Mouse (Mus musculus): ENCODE results near the gene Ppp2r5e.

Gene Ppp2r5e

GRCm38 (mm10) chr12:75536566-75536965 lies 59.5 kb downstream of the Ppp2r5e start:
- DNase-seq: no peak

DNA sequence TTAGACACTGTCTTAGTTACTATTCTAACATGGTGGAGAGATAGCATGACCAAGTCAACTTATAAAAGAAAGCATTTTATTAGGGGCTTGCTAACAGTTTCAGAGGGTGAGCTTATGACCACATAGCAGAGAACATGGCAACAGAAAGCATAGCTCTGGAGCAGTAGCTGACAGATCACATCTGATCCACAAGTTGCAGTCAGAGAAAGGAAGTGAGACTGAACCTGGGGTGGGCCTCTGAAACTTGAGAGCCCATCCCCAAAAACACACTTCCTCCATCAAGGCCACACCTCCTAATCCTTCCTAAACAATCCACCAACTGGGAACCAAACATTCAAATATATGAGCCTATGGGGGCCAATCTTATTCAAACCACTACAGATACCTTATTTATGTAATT lies 62.9 kb downstream of the Ppp2r5e start:
- no peak for DNase-seq

DNA sequence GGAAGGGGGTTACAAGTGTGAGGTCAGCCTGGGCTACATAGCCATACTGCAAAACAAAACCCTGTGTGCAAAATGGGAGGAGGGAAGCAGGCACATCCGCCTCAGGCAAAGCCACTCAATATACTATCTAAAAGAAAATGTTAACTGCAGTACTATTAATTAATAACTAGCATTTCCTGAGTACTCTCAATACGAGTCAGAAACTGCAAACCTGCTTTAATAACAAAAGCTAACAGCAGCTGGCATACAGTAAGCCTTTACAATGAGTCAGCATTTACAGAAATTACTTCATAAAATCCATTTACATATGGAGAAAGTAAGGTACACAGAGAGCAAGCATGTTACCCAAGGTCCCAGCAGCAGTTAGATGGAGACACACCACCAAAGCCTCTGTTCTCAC lies 64.2 kb downstream of the Ppp2r5e start:
- DNase-seq: peak; percentile 35 to 39

- peak in 1 of 2 experiments; percentile 60 for DNase-seq
Measured at GRCm38 (mm10) chr12:75528857-75529808, 66.9 kb downstream of the Ppp2r5e start.

GRCm38 (mm10) chr12:75528300-75528699 lies 67.7 kb downstream of the Ppp2r5e start:
- no peak for DNase-seq

DNA sequence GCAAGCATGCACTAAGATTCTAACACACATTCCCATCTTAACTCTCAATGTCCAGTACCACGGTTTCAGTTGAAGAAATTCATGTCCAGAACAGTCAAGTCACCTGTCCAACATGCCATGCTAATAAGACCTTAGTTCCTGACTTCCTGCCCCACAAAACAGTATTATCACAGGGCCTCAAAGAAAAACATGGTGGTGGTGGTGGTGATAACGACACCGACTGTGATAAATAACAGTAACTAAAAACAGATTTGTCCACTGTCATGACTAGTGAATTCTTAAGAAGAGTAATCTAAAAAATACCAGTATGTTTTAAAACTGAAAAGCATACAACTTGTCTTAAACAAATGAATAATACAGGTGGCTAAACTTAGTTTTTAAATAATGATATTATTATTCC lies 71.8 kb downstream of the Ppp2r5e start:
- DNase-seq: no peak

DNA sequence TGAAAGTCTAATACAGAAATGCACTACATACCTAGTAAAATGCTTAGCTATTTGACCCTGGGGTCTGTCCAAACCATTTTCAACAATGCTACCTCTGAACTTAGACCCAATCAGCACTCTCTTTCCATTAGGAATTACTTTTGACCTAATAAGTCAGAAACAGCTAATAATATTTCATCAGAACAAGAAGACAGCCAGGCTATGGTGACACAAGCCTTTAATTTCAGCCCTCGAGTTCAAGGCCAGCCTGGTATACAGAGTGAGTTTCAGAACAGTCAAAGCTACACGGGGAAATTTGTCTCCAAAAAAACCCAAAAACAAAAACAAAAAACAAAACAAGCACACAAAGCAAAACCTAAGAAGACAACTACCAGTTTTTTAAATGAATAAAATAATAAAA lies 73.1 kb downstream of the Ppp2r5e start:
- DNase-seq: no peak

DNA sequence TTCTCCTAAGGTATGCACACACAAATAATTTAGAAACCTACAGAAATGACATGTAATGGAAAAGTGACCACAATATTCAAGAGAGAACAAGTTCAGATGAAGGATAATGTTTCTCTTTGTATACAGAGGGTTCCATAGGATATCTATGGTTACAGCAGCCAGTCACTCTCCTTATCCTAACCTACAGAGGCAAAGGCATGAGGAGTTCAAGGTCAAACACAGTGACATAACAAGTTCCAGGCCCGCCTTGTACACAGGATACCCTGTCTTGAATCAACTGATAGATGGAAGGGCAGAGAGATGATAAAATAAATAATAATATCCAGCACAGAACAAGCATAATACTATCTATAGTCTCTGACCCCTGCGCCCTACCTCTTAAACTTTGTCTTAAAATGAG lies 73.7 kb downstream of the Ppp2r5e start:
- no peak for DNase-seq

GRCm38 (mm10) chr12:75520395-75520794 lies 75.7 kb downstream of the Ppp2r5e start:
- no peak for DNase-seq

GRCm38 (mm10) chr12:75519181-75519940 lies 76.7 kb downstream of the Ppp2r5e start:
- DNase-seq: no peak

DNA sequence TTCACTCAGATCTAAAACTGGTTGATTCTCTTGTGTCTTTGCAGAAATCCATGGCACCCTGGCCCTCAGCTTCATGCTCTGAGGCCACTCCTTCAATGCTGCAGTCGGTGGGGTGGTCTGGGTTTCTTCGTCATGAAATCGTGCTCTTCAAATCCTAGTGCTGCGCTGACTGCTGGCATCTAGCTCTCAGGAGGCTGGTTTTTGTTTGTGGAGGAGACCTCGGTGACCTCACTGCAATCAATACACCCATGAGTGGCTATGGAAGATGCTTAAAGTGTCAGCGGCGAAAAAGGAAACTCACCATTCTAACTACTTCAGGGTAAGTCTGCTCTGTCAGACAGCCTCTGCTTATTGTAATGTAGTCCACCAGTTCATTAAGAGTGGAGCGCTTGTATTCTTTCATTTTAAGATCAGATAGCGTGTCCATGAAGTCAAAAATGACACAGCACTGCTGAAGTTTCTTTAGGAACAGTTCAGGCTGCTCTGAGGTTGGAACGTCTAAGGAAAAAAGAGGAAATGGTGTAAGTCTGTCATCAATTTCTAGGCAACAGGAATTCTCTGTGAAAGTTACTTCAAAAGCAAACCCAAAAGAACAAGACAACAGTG lies 80.6 kb downstream of the Ppp2r5e start:
- DNase-seq: no peak

DNA sequence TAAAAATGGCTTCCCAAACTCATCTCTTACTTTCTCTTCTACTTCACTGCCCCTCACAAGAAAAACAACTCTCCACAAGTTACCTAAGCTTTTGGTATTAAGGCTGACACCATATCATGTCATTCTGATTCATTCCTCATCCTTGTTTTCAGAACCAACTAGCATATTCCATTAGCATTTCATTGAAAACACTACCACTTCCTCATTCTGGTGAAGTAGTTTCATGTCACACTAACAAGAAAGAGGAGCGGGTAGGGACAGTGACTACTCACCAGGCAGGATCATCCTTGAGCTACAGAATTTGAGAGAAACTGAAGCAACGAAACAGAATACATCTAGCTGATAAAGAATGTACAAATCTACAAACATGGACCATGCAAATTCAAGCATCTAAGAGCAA lies 84.5 kb downstream of the Ppp2r5e start:
- no peak for DNase-seq

- DNase-seq: no peak
Measured at GRCm38 (mm10) chr12:75504991-75505650, 90.9 kb downstream of the Ppp2r5e start.

DNA sequence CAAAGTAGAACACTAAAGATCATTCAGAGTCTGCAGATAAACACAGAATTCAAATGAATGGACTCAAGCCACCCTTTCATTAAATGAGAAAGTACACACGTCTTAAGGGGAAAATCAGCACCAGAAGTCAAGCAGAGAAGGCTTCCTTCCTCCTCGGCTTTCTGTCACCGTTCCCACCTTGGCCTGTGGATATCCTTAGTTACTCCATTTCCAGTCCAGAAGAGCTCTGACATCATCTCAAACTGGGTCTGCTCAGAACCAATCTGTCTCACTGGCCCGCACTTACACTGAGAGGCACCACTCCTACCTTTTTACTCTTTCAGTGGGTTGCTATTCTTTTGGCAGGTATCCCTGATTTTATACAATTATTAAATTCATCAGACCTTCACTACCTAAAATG lies 93.4 kb downstream of the Ppp2r5e start:
- no peak for DNase-seq

- DNase-seq: no peak
Measured at GRCm38 (mm10) chr12:75497698-75498097, 98.3 kb downstream of the Ppp2r5e start.

DNA sequence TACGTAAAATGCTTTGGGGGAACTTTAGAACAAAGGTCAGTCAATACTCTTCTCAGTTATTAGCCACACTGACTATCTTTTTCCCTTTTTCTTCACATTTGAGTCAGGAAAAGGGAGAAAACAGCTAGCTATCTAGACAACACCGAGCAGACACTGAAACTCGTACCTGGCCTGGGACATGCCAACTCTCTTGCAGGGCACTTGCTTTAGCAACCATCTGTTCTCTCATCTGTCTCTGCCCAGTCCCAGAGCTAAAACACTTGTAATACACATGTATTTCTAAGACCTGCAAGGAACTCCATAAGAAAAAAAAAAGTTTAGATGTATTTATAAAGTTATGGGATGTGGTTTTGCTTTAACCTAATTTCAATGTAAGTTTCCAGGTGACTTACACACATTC lies 100.4 kb downstream of the Ppp2r5e start:
- DNase-seq: no peak

GRCm38 (mm10) chr12:75494643-75495042 lies 101.4 kb downstream of the Ppp2r5e start:
- no peak for DNase-seq

DNA sequence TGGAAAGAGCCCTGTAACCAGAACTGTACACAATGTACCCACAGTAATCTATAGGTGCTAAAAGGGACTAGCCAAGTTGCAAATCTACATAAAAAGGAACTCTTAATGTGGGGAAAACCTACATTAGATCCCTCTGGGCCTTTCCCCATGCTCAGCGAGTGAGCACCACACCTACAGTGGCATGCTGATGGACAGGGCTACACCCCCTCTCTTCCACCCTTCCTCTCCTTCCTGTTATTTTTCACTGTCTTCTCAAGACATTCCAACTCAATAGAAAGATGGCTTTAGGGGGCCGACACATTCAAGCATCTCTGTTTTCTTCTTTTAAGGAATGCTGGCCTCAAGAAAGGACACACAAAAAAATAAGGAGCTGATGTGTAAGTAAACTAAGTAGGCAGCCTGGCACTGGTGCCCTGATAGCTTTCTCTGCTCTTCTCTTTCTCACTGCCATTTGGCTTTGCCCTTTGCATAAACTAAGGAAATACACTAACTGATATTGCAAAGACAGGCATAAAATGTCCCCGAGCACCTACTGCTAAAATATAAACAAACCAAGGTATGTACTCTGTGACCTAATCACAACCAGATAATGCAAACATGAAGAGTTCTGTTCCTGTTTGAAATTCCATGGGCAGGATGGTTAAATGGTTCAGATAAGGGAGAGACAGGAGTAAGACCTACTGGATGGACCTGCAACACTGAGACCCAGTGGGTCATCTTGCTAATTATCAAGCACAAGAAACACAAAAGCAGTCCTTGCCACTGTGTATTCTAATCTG lies 103.3 kb downstream of the Ppp2r5e start:
- DNase-seq: no peak

- DNase-seq: peak in 1 of 2 experiments; percentile 54
Measured at GRCm38 (mm10) chr12:75492148-75492547, 103.9 kb downstream of the Ppp2r5e start.

GRCm38 (mm10) chr12:75487500-75487899 lies 108.5 kb downstream of the Ppp2r5e start:
- no peak for DNase-seq

- DNase-seq: no peak
Measured at GRCm38 (mm10) chr12:75486568-75487286, 109.3 kb downstream of the Ppp2r5e start.

Data from kidney, postnatal 36 days (tissue).